Mouse (Mus musculus): ENCODE measurements around the gene Nsun4. TPM values are rescaled to one million over a fixed set of nuclear protein-coding genes. Genes with fewer than 3 reads are reported as not detected.
A peak's percentile ranks its signal among the peaks of the same experiment; 100 is the strongest.

The Nsun4 gene
- polyA plus RNA-seq, 1 experiment from 2014 or later = 25.9 TPM

- peak overlapping the region; percentile 64 for H3K4me3 ChIP-seq (ENCODE audit: low read depth, low read length)
- 6% methylated on average over 22 of the region's 22 CpGs for WGBS (ENCODE audit: insufficient replicate concordance)
- H3K27ac ChIP-seq (ENCODE audit: low read depth, low read length) = peak overlapping the region; percentile 95
- no peaks in the 10 kb centered on the region for H3K27me3 ChIP-seq (ENCODE audit: control insufficient read depth, insufficient read depth, low read length)
- peak; percentile 52 for ATAC-seq (replicated peaks; ENCODE audit: insufficient number of reproducible peaks, low FRiP score, low TSS enrichment)
- peaks cover 4% of the 10 kb centered on the region; the same call in 1 of the 2 replicates for H3K4me1 ChIP-seq (ENCODE audit: control insufficient read depth, insufficient read depth, low read length)
- peak overlapping the region; percentile 78 for H3K9ac ChIP-seq (ENCODE audit: low read depth, low read length)
- H3K4me2 ChIP-seq = peak overlapping the region; percentile 96
- no peaks in the 10 kb centered on the region for H3K9me3 ChIP-seq (replicated peaks; ENCODE audit: control insufficient read depth, low read length)
- H3K36me3 ChIP-seq (ENCODE audit: control insufficient read depth, insufficient read depth, low read length) = no peaks in the 10 kb centered on the region
Observed at GRCm38 (mm10) chr4:116052526-116053293, 966 bp downstream of the Nsun4 start.

GRCm38 (mm10) chr4:116049211-116049610 lies 4.5 kb downstream of the Nsun4 start:
- Histone ChIP-seq H3K9me3 (replicated peaks; ENCODE audit: control insufficient read depth, low read length) (no peaks in the 10 kb centered on the region), H3K27ac (ENCODE audit: low read depth, low read length) (no peak overlapping the region), H3K9ac (ENCODE audit: low read depth, low read length) (no peak overlapping the region), H3K4me3 (ENCODE audit: low read depth, low read length) (no peak overlapping the region), H3K4me1 (ENCODE audit: control insufficient read depth, insufficient read depth, low read length) (peaks cover 4% of the 10 kb centered on the region; the same call in 1 of the 2 replicates), H3K36me3 (ENCODE audit: control insufficient read depth, insufficient read depth, low read length) (no peaks in the 10 kb centered on the region), H3K27me3 (ENCODE audit: control insufficient read depth, insufficient read depth, low read length) (no peaks in the 10 kb centered on the region), H3K4me2 (no peak overlapping the region)
- ATAC-seq (replicated peaks; ENCODE audit: insufficient number of reproducible peaks, low FRiP score, low TSS enrichment) = no peak
- 77% methylated on average over 3 of the region's 3 CpGs for WGBS (ENCODE audit: insufficient replicate concordance)

GRCm38 (mm10) chr4:116048130-116048920 lies 5.4 kb downstream of the Nsun4 start:
- no peak overlapping the region for H3K27ac ChIP-seq (ENCODE audit: low read depth, low read length)
- H3K4me3 ChIP-seq (ENCODE audit: low read depth, low read length) = no peak overlapping the region
- H3K4me2 ChIP-seq = no peak overlapping the region
- no peaks in the 10 kb centered on the region; the same call in 1 of the 2 replicates for H3K36me3 ChIP-seq (ENCODE audit: control insufficient read depth, insufficient read depth, low read length)
- no peak for ATAC-seq (replicated peaks; ENCODE audit: insufficient number of reproducible peaks, low FRiP score, low TSS enrichment)
- H3K4me1 ChIP-seq (ENCODE audit: control insufficient read depth, insufficient read depth, low read length) = peaks cover 4% of the 10 kb centered on the region; the same call in 1 of the 2 replicates
- H3K27me3 ChIP-seq (ENCODE audit: control insufficient read depth, insufficient read depth, low read length) = no peaks in the 10 kb centered on the region
- WGBS (ENCODE audit: insufficient replicate concordance) = 76% methylated on average over 7 of the region's 7 CpGs
- H3K9me3 ChIP-seq (replicated peaks; ENCODE audit: control insufficient read depth, low read length) = no peaks in the 10 kb centered on the region
- no peak overlapping the region for H3K9ac ChIP-seq (ENCODE audit: low read depth, low read length)

GRCm38 (mm10) chr4:116047681-116048080 lies 6.0 kb downstream of the Nsun4 start:
- H3K27ac ChIP-seq (ENCODE audit: low read depth, low read length) = no peak overlapping the region
- 89% methylated on average over 1 of the region's 1 CpGs for WGBS (ENCODE audit: insufficient replicate concordance)
- H3K9ac ChIP-seq (ENCODE audit: low read depth, low read length) = no peak overlapping the region
- ATAC-seq (replicated peaks; ENCODE audit: insufficient number of reproducible peaks, low FRiP score, low TSS enrichment) = no peak
- H3K4me3 ChIP-seq (ENCODE audit: low read depth, low read length) = no peak overlapping the region
- H3K36me3 ChIP-seq (ENCODE audit: control insufficient read depth, insufficient read depth, low read length) = peaks cover 2% of the 10 kb centered on the region; the same call in 1 of the 2 replicates
- H3K9me3 ChIP-seq (replicated peaks; ENCODE audit: control insufficient read depth, low read length) = no peaks in the 10 kb centered on the region
- no peaks in the 10 kb centered on the region for H3K27me3 ChIP-seq (ENCODE audit: control insufficient read depth, insufficient read depth, low read length)
- H3K4me1 ChIP-seq (ENCODE audit: control insufficient read depth, insufficient read depth, low read length) = peaks cover 4% of the 10 kb centered on the region; the same call in 1 of the 2 replicates
- H3K4me2 ChIP-seq = no peak overlapping the region

- H3K27me3 ChIP-seq (ENCODE audit: control insufficient read depth, insufficient read depth, low read length) = no peaks in the 10 kb centered on the region
- no peak for ATAC-seq (replicated peaks; ENCODE audit: insufficient number of reproducible peaks, low FRiP score, low TSS enrichment)
- no peaks in the 10 kb centered on the region for H3K9me3 ChIP-seq (replicated peaks; ENCODE audit: control insufficient read depth, low read length)
- 69% methylated on average over 2 of the region's 2 CpGs for WGBS (ENCODE audit: insufficient replicate concordance)
- H3K4me1 ChIP-seq (ENCODE audit: control insufficient read depth, insufficient read depth, low read length) = no peaks in the 10 kb centered on the region
- H3K4me2 ChIP-seq = no peak overlapping the region
- H3K27ac ChIP-seq (ENCODE audit: low read depth, low read length) = no peak overlapping the region
- no peak overlapping the region for H3K9ac ChIP-seq (ENCODE audit: low read depth, low read length)
- peaks cover 4% of the 10 kb centered on the region; the same call in 1 of the 2 replicates for H3K36me3 ChIP-seq (ENCODE audit: control insufficient read depth, insufficient read depth, low read length)
- H3K4me3 ChIP-seq (ENCODE audit: low read depth, low read length) = no peak overlapping the region
Observed at GRCm38 (mm10) chr4:116046604-116047003, 7.1 kb downstream of the Nsun4 start.

- 71% methylated on average over 3 of the region's 3 CpGs for WGBS (ENCODE audit: insufficient replicate concordance)
- peaks cover 4% of the 10 kb centered on the region; the same call in 1 of the 2 replicates for H3K36me3 ChIP-seq (ENCODE audit: control insufficient read depth, insufficient read depth, low read length)
- no peak for ATAC-seq (replicated peaks; ENCODE audit: insufficient number of reproducible peaks, low FRiP score, low TSS enrichment)
Observed at GRCm38 (mm10) chr4:116042186-116042585, 11.5 kb downstream of the Nsun4 start.

GRCm38 (mm10) chr4:116040466-116040865 lies 13.2 kb downstream of the Nsun4 start:
- no peak for ATAC-seq (replicated peaks; ENCODE audit: insufficient number of reproducible peaks, low FRiP score, low TSS enrichment)
- peaks cover 4% of the 10 kb centered on the region; the same call in 1 of the 2 replicates for H3K36me3 ChIP-seq (ENCODE audit: control insufficient read depth, insufficient read depth, low read length)

More at GRCm38 (mm10) chr4:116042186-116042585, 11.5 kb downstream of the Nsun4 start:
- no peaks in the 10 kb centered on the region for H3K27me3 ChIP-seq (ENCODE audit: control insufficient read depth, insufficient read depth, low read length)
- no peak overlapping the region for H3K9ac ChIP-seq (ENCODE audit: low read depth, low read length)
- no peaks in the 10 kb centered on the region for H3K9me3 ChIP-seq (replicated peaks; ENCODE audit: control insufficient read depth, low read length)
- H3K27ac ChIP-seq (ENCODE audit: low read depth, low read length) = no peak overlapping the region
- H3K4me3 ChIP-seq (ENCODE audit: low read depth, low read length) = no peak overlapping the region
- H3K4me2 ChIP-seq = no peak overlapping the region
- no peaks in the 10 kb centered on the region for H3K4me1 ChIP-seq (ENCODE audit: control insufficient read depth, insufficient read depth, low read length)

GRCm38 (mm10) chr4:116033374-116033773 lies 20.3 kb downstream of the Nsun4 start:
- no peaks in the 10 kb centered on the region for H3K4me1 ChIP-seq (ENCODE audit: control insufficient read depth, insufficient read depth, low read length)
- no peak overlapping the region for H3K4me3 ChIP-seq (ENCODE audit: low read depth, low read length)
- WGBS (ENCODE audit: insufficient replicate concordance) = 84% methylated on average over 5 of the region's 5 CpGs
- no peaks in the 10 kb centered on the region for H3K9me3 ChIP-seq (replicated peaks; ENCODE audit: control insufficient read depth, low read length)
- no peak for ATAC-seq (replicated peaks; ENCODE audit: insufficient number of reproducible peaks, low FRiP score, low TSS enrichment)
- H3K27ac ChIP-seq (ENCODE audit: low read depth, low read length) = no peak overlapping the region
- no peaks in the 10 kb centered on the region for H3K27me3 ChIP-seq (ENCODE audit: control insufficient read depth, insufficient read depth, low read length)
- no peak overlapping the region for H3K9ac ChIP-seq (ENCODE audit: low read depth, low read length)
- H3K36me3 ChIP-seq (ENCODE audit: control insufficient read depth, insufficient read depth, low read length) = peaks cover 5% of the 10 kb centered on the region
- H3K4me2 ChIP-seq = no peak overlapping the region

More at GRCm38 (mm10) chr4:116040466-116040865, 13.2 kb downstream of the Nsun4 start:
- Histone ChIP-seq H3K9me3 (replicated peaks; ENCODE audit: control insufficient read depth, low read length) (no peaks in the 10 kb centered on the region), H3K27ac (ENCODE audit: low read depth, low read length) (no peak overlapping the region), H3K4me1 (ENCODE audit: control insufficient read depth, insufficient read depth, low read length) (no peaks in the 10 kb centered on the region), H3K27me3 (ENCODE audit: control insufficient read depth, insufficient read depth, low read length) (no peaks in the 10 kb centered on the region), H3K9ac (ENCODE audit: low read depth, low read length) (no peak overlapping the region), H3K4me3 (ENCODE audit: low read depth, low read length) (no peak overlapping the region), H3K4me2 (no peak overlapping the region)
- 78% methylated on average over 2 of the region's 2 CpGs for WGBS (ENCODE audit: insufficient replicate concordance)
